Mouse (Mus musculus) neural tube, embryonic 12.5 days (tissue): ENCODE measurements at regions not wholly inside any gene's neighbourhood (a gene's known extent, or its start where the extent isn't known, plus 50 kb on each side); places are given as distances from the start of the nearest gene placed in this dataset.

Experiments
- ATAC-seq: fragments of 200-750 bp; cut with Nextera tagmentation; 2 replicates; pipeline ENCODE4 v1.8.0; 2017; ENCODE audit warnings: low read depth, mild to moderate bottlenecking, moderate TSS enrichment, moderate library complexity; ENCODE audit not compliant: low FRiP score
- H3K27ac ChIP-seq: fragments of 300-500 bp; sonication (generic); 2 replicates; pipeline ENCODE4 v1.5.1; 2016
- H3K27me3 ChIP-seq: fragments of 300-500 bp; sonication (generic); replicated peaks from 2 replicates; pipeline ENCODE4 v1.6.1; 2016; ENCODE audit warnings: mild to moderate bottlenecking
- H3K36me3 ChIP-seq: fragments of 300-500 bp; sonication (generic); 2 replicates; pipeline ENCODE4 v1.6.1; 2016; ENCODE audit warnings: mild to moderate bottlenecking
- H3K4me1 ChIP-seq: fragments of 300-500 bp; sonication (generic); 2 replicates; pipeline ENCODE4 v1.6.1; 2016
- H3K4me2 ChIP-seq: fragments of 300-500 bp; sonication (generic); replicated peaks from 2 replicates; pipeline ENCODE4 v1.6.1; 2016; ENCODE audit warnings: mild to moderate bottlenecking
- H3K4me3 ChIP-seq: fragments of 300-500 bp; sonication (generic); 2 replicates; pipeline ENCODE4 v1.5.1; 2016
- H3K9ac ChIP-seq: fragments of 300-500 bp; sonication (generic); 2 replicates; pipeline ENCODE4 v1.6.1; 2016; ENCODE audit warnings: mild to moderate bottlenecking
- H3K9me3 ChIP-seq: fragments of 300-500 bp; sonication (generic); 2 replicates; pipeline ENCODE4 v1.6.1; 2016; ENCODE audit warnings: mild to moderate bottlenecking
- WGBS: fragments of 180-500 bp; shearing (Covaris S2); methylation state at CpG from one replicate; pipeline ENCODE4 v1.1.7; 2016; 5-methylcytosine and 5-hydroxymethylcytosine counted together

- peak overlapping the region; percentile 47 for H3K9ac ChIP-seq
- no peaks in the 10 kb centered on the region for H3K9me3 ChIP-seq
- peak overlapping the region; percentile 52 for H3K4me2 ChIP-seq
- no peaks in the 10 kb centered on the region for H3K36me3 ChIP-seq
- H3K27me3 ChIP-seq: no peaks in the 10 kb centered on the region
- peaks cover 48% of the 10 kb centered on the region for H3K4me1 ChIP-seq
- 2% methylated on average over 37 of the region's 37 CpGs for WGBS
- peak overlapping the region; percentile 89 for H3K27ac ChIP-seq
- ATAC-seq: peak; percentile 92
- no peak overlapping the region for H3K4me3 ChIP-seq
Observed at GRCm38 (mm10) chr14:25317680-25318471, 141.1 kb upstream of the Zmiz1 start.

DNA sequence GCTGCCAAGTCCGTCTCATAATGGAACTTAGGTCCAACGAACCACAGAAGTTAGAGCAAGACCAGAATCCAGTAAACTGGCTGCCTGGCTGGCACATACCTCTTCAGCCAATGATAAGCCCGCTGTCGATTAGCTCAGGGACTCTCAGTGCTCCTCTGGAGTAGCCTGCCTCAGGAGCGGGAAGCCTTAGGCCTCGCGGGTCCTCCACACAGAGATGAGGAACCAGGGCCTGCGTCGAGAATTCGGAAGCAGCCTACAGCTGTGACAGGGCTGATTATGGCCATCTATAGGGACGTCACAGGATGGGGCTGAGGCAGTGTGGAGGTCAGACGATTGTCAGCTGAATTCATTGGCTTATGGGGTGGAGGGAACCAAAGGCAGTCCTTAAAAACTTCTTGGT is 140.1 kb upstream of the Zmiz1 start:
- H3K27ac ChIP-seq: 0 out of 2 replicates have a peak overlapping the region, but pooled peaks have one; percentile 2
- no peaks in the 10 kb centered on the region for H3K36me3 ChIP-seq
- H3K9me3 ChIP-seq: no peaks in the 10 kb centered on the region
- 39% methylated on average over 12 of the region's 12 CpGs for WGBS
- H3K9ac ChIP-seq: no peak overlapping the region
- ATAC-seq: no peak
- H3K4me2 ChIP-seq: 0 out of 2 replicates have a peak overlapping the region, but pooled peaks have one; percentile 52
- no peak overlapping the region for H3K4me3 ChIP-seq
- H3K27me3 ChIP-seq: no peaks in the 10 kb centered on the region
- peaks cover 57% of the 10 kb centered on the region for H3K4me1 ChIP-seq

GRCm38 (mm10) chr14:25320141-25320540 is 138.8 kb upstream of the Zmiz1 start:
- Histone ChIP-seq H3K27ac (no peak overlapping the region), H3K27me3 (no peaks in the 10 kb centered on the region), H3K4me2 (no peak overlapping the region), H3K4me3 (no peak overlapping the region), H3K9ac (no peak overlapping the region), H3K9me3 (no peaks in the 10 kb centered on the region), H3K36me3 (no peaks in the 10 kb centered on the region), H3K4me1 (peaks cover 59% of the 10 kb centered on the region)
- WGBS: 64% methylated on average over 4 of the region's 4 CpGs
- ATAC-seq: no peak

- Histone ChIP-seq H3K9ac (no peak overlapping the region; the same call in 1 of the 2 replicates), H3K36me3 (no peaks in the 10 kb centered on the region), H3K27me3 (no peaks in the 10 kb centered on the region)
Observed at GRCm38 (mm10) chr14:25323542-25324484, 135.2 kb upstream of the Zmiz1 start.

DNA sequence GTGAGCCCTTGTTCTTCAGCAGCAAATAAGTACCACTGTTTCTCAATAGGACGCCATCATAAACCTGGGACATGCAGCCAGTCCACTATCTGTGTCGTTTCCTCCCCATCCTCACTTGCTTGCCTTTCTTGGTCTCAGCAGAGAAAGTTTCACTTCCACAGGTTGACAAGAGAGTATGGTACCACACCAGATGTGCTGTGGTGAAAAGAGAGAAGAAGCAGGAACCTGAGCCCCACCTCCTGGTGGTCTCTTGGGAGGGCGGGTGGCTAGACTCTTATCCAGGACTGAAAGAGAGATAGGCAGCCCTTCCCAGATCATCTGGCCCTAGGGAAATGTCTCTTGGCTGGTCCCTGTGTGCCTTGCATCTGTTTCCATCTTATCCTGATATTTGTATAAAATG is 133.1 kb upstream of the Zmiz1 start:
- Histone ChIP-seq H3K4me3 (no peak overlapping the region), H3K4me2 (no peak overlapping the region), H3K9ac (no peak overlapping the region), H3K9me3 (no peaks in the 10 kb centered on the region), H3K4me1 (peaks cover 28% of the 10 kb centered on the region), H3K27me3 (no peaks in the 10 kb centered on the region), H3K36me3 (no peaks in the 10 kb centered on the region), H3K27ac (no peak overlapping the region)
- ATAC-seq: no peak
- WGBS: 89% methylated on average over 3 of the region's 3 CpGs

More at GRCm38 (mm10) chr14:25323542-25324484, 135.2 kb upstream of the Zmiz1 start:
- Histone ChIP-seq H3K4me3 (no peak overlapping the region), H3K4me2 (no peak overlapping the region), H3K9me3 (no peaks in the 10 kb centered on the region), H3K27ac (no peak overlapping the region), H3K4me1 (peaks cover 35% of the 10 kb centered on the region)
- ATAC-seq: peak; percentile 35; the same call in 1 of the 2 replicates
- WGBS: 89% methylated on average over 6 of the region's 6 CpGs

GRCm38 (mm10) chr14:25328230-25328629 is 130.8 kb upstream of the Zmiz1 start:
- ATAC-seq: no peak
- H3K36me3 ChIP-seq: no peaks in the 10 kb centered on the region
- no peak overlapping the region for H3K4me2 ChIP-seq
- peaks cover 12% of the 10 kb centered on the region for H3K4me1 ChIP-seq
- H3K27ac ChIP-seq: no peak overlapping the region
- no peak overlapping the region for H3K9ac ChIP-seq
- 85% methylated on average over 5 of the region's 5 CpGs for WGBS
- H3K9me3 ChIP-seq: no peaks in the 10 kb centered on the region
- H3K27me3 ChIP-seq: no peaks in the 10 kb centered on the region
- H3K4me3 ChIP-seq: no peak overlapping the region

GRCm38 (mm10) chr14:25334186-25334585 is 124.8 kb upstream of the Zmiz1 start:
- H3K27me3 ChIP-seq: no peaks in the 10 kb centered on the region
- no peak overlapping the region for H3K4me2 ChIP-seq
- 97% methylated on average over 2 of the region's 2 CpGs for WGBS
- H3K9me3 ChIP-seq: no peaks in the 10 kb centered on the region
- ATAC-seq: no peak
- no peak overlapping the region for H3K27ac ChIP-seq
- no peaks in the 10 kb centered on the region for H3K36me3 ChIP-seq
- no peak overlapping the region for H3K4me3 ChIP-seq
- H3K9ac ChIP-seq: no peak overlapping the region
- peaks cover 10% of the 10 kb centered on the region for H3K4me1 ChIP-seq

GRCm38 (mm10) chr14:25336875-25337274 is 122.1 kb upstream of the Zmiz1 start:
- no peaks in the 10 kb centered on the region for H3K9me3 ChIP-seq
- H3K9ac ChIP-seq: no peak overlapping the region
- no peak for ATAC-seq
- H3K4me3 ChIP-seq: no peak overlapping the region
- H3K4me2 ChIP-seq: no peak overlapping the region
- H3K27me3 ChIP-seq: no peaks in the 10 kb centered on the region
- H3K27ac ChIP-seq: no peak overlapping the region
- WGBS: 90% methylated on average over 1 of the region's 1 CpGs
- H3K36me3 ChIP-seq: no peaks in the 10 kb centered on the region
- peaks cover 19% of the 10 kb centered on the region for H3K4me1 ChIP-seq

- H3K9me3 ChIP-seq: no peaks in the 10 kb centered on the region
- H3K9ac ChIP-seq: no peak overlapping the region
- H3K4me1 ChIP-seq: peaks cover 22% of the 10 kb centered on the region
- no peaks in the 10 kb centered on the region for H3K27me3 ChIP-seq
- WGBS: 33% methylated on average over 4 of the region's 9 CpGs
- H3K4me2 ChIP-seq: no peak overlapping the region
- no peak for ATAC-seq
- H3K36me3 ChIP-seq: no peaks in the 10 kb centered on the region
- H3K27ac ChIP-seq: no peak overlapping the region
- no peak overlapping the region for H3K4me3 ChIP-seq
Observed at GRCm38 (mm10) chr14:25338404-25339051, 120.5 kb upstream of the Zmiz1 start.

DNA sequence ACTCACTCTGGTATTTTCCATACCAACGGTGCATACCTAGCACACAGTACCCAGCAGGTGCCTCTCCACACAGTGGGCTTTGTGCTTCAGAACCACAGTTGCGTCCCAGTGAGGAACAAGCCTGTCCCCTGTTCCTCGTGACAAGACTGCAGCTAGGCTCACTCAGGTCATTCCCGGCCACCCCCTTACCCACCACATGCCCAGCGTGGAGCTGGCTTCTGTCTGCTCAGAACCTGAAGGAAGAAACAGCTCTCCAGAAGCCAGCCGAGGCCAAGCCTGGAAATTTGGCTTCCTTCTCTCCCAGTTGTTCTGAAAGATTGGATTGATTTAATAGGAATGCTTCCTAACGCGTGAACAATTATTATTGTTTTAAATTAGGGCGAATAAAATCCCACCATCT is 118.1 kb upstream of the Zmiz1 start:
- Histone ChIP-seq H3K9me3 (no peaks in the 10 kb centered on the region), H3K4me1 (peaks cover 22% of the 10 kb centered on the region), H3K36me3 (no peaks in the 10 kb centered on the region), H3K4me3 (no peak overlapping the region), H3K9ac (no peak overlapping the region), H3K27me3 (no peaks in the 10 kb centered on the region), H3K4me2 (no peak overlapping the region), H3K27ac (no peak overlapping the region)
- WGBS: 81% methylated on average over 9 of the region's 9 CpGs
- ATAC-seq: no peak

DNA sequence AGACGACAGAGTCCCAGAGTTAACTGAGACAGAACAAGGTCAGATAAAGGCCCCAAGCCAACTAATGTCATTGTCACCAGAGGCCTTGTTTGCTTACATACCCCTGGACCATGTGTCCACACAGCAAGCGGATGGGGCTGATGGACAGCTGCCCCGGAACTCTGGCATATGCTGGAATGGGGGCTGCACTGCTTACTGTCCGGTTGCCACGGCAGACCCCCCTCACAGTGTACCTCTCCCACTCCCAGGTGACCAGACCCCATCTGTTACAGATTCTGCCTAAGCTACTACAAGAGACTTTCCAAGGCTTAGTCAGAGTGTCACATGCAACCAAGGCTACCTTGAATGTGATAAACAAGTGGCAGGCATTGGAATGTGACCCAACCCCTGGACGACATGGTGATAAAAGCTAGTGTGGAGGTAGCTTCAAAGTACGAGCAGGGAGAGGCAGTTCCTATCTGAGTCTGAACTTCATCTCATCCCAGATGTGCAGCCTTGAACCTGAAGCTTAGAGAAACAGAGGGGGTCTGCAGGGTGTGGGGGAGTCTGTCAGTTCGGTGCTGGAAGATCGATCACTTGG is 117.0 kb upstream of the Zmiz1 start:
- Histone ChIP-seq H3K27ac (no peak overlapping the region), H3K9ac (no peak overlapping the region), H3K4me3 (no peak overlapping the region), H3K9me3 (no peaks in the 10 kb centered on the region), H3K27me3 (no peaks in the 10 kb centered on the region), H3K4me1 (peaks cover 22% of the 10 kb centered on the region), H3K4me2 (no peak overlapping the region), H3K36me3 (no peaks in the 10 kb centered on the region)
- no peak for ATAC-seq
- 71% methylated on average over 9 of the region's 9 CpGs for WGBS
